Mouse (Mus musculus) CH12.LX (cell line): ENCODE measurements around the gene Mybphl. TPM values are rescaled to one million over a fixed set of nuclear protein-coding genes. Genes with fewer than 3 reads are reported as not detected.

Experiments used
- DNase-seq: peaks from one replicate; pipeline ENCODE4 v3.0.0-alpha.2; 2013; ENCODE audit errors: extremely low read depth
- H3K27ac ChIP-seq: 2 replicates; pipeline ENCODE4 v1.5.1; 2012; ENCODE audit warnings: low read depth, mild to moderate bottlenecking, control low read depth, moderate library complexity; ENCODE audit not compliant: insufficient read depth
- H3K27me3 ChIP-seq: replicated peaks from 2 replicates; pipeline ENCODE3; 2012; ENCODE audit warnings: inconsistent platforms
- H3K36me3 ChIP-seq, 2 experiments: replicated peaks in 1 of 2; 2 replicates each; pipeline versions ENCODE3 to v1.6.1; 2012; ENCODE audit warnings: inconsistent platforms in 1 of 2, low read length in 1 of 2, mild to moderate bottlenecking in 1 of 2, mixed read lengths in 1 of 2, moderate library complexity in 1 of 2; ENCODE audit not compliant: control insufficient read depth in 1 of 2, insufficient read depth in 1 of 2
- H3K4me1 ChIP-seq, 2 experiments: 2 replicates each; pipeline ENCODE4 v1.6.1; 2012; ENCODE audit warnings: inconsistent platforms in 1 of 2, moderate library complexity in 1 of 2; ENCODE audit not compliant: insufficient read depth in 2 of 2, control insufficient read depth in 1 of 2
- H3K4me2 ChIP-seq: 2 replicates; pipeline ENCODE4 v1.6.1; 2012; ENCODE audit warnings: low read depth, mild to moderate bottlenecking, control low read depth; ENCODE audit not compliant: poor library complexity, insufficient read depth, severe bottlenecking
- H3K4me3 ChIP-seq, 3 experiments: fragments of 150-350 bp in 1 of 3; sonication (generic) in 1 of 3; replicated peaks in 1 of 3; 2 replicates each; pipeline versions ENCODE3 to v1.5.1; 2011 to 2012; ENCODE audit warnings: low read depth in 2 of 3, low read length in 2 of 3, mild to moderate bottlenecking in 2 of 3, moderate library complexity in 2 of 3, control low read depth in 1 of 3, improper control_type of control experiment in 1 of 3, inconsistent platforms in 1 of 3, mixed read lengths in 1 of 3; ENCODE audit not compliant: poor library complexity in 1 of 3
- H3K79me2 ChIP-seq: replicated peaks from 2 replicates; pipeline ENCODE4 v1.6.1; 2012; ENCODE audit warnings: mild to moderate bottlenecking, moderate library complexity; ENCODE audit not compliant: control insufficient read depth, poor library complexity, insufficient read depth, severe bottlenecking; ENCODE audit errors: extremely low read depth
- H3K9ac ChIP-seq: 2 replicates; pipeline ENCODE4 v1.6.1; 2012; ENCODE audit warnings: low read depth, mild to moderate bottlenecking, control low read depth, moderate library complexity; ENCODE audit not compliant: insufficient read depth
- H3K9me3 ChIP-seq: replicated peaks from 2 replicates; pipeline ENCODE3; 2012; ENCODE audit warnings: low read length, inconsistent platforms, mixed read lengths
- BHLHE40 ChIP-seq: IDR thresholded peaks from 2 replicates; pipeline ENCODE4 v1.6.1; 2011; ENCODE audit warnings: mild to moderate bottlenecking, low read depth, low read length, improper control_type of control experiment
- CHD1 ChIP-seq: IDR thresholded peaks from 2 replicates; pipeline ENCODE4 v1.6.1; 2012; ENCODE audit warnings: low read depth, low read length, improper control_type of control experiment, inconsistent platforms
- CHD2 ChIP-seq: IDR thresholded peaks from 2 replicates; pipeline ENCODE4 v1.6.1; 2011; ENCODE audit warnings: low read length, improper control_type of control experiment
- E2F4 ChIP-seq: IDR thresholded peaks from 2 replicates; pipeline ENCODE4 v1.6.1; 2011; ENCODE audit warnings: low read depth, low read length, improper control_type of control experiment; ENCODE audit not compliant: insufficient replicate concordance
- ETS1 ChIP-seq: conservative IDR thresholded peaks from 2 replicates; pipeline ENCODE4 v1.6.1; 2012; ENCODE audit warnings: low read depth, mild to moderate bottlenecking, inconsistent platforms, low read length, improper control_type of control experiment, moderate library complexity
- JUN ChIP-seq: IDR thresholded peaks from 2 replicates; pipeline ENCODE4 v1.6.1; 2011; ENCODE audit warnings: low read depth, mild to moderate bottlenecking, low read length, improper control_type of control experiment, moderate library complexity; ENCODE audit not compliant: insufficient read depth
- KAT2A ChIP-seq: IDR thresholded peaks from 2 replicates; pipeline ENCODE4 v1.6.1; 2012; ENCODE audit warnings: low read length, improper control_type of control experiment, inconsistent platforms; ENCODE audit not compliant: insufficient replicate concordance
- MAFK ChIP-seq: IDR thresholded peaks from 2 replicates; pipeline ENCODE4 v1.6.1; 2011; ENCODE audit warnings: low read length, improper control_type of control experiment; ENCODE audit not compliant: insufficient replicate concordance
- MAX ChIP-seq: IDR thresholded peaks from 2 replicates; pipeline ENCODE4 v1.6.1; 2011; ENCODE audit warnings: low read length, improper control_type of control experiment
- MAZ ChIP-seq: IDR thresholded peaks from 2 replicates; pipeline ENCODE4 v1.6.1; 2012; ENCODE audit warnings: low read depth, mild to moderate bottlenecking, inconsistent platforms, low read length, improper control_type of control experiment, moderate library complexity
- MEF2A ChIP-seq: IDR thresholded peaks from 2 replicates; pipeline ENCODE4 v1.6.1; 2014; ENCODE audit warnings: low read depth, mild to moderate bottlenecking, inconsistent platforms, low read length, improper control_type of control experiment, borderline replicate concordance
- MXI1 ChIP-seq: IDR thresholded peaks from 2 replicates; pipeline ENCODE4 v1.6.1; 2011; ENCODE audit warnings: mild to moderate bottlenecking, low read depth, low read length, improper control_type of control experiment
- NRF1 ChIP-seq: IDR thresholded peaks from 2 replicates; pipeline ENCODE4 v1.6.1; 2014; ENCODE audit warnings: low read depth, mild to moderate bottlenecking, inconsistent platforms, low read length, improper control_type of control experiment, moderate library complexity
- RAD21 ChIP-seq: IDR thresholded peaks from 2 replicates; pipeline ENCODE4 v1.6.1; 2011; ENCODE audit warnings: low read depth, mild to moderate bottlenecking, low read length, improper control_type of control experiment, moderate library complexity
- RCOR1 ChIP-seq: conservative IDR thresholded peaks from 2 replicates; pipeline ENCODE4 v1.6.1; 2012; ENCODE audit warnings: low read depth, mild to moderate bottlenecking, inconsistent platforms, low read length, improper control_type of control experiment
- SMC3 ChIP-seq: IDR thresholded peaks from 2 replicates; pipeline ENCODE4 v1.6.1; 2011; ENCODE audit warnings: low read depth, low read length, improper control_type of control experiment
- UBTF ChIP-seq: IDR thresholded peaks from 2 replicates; pipeline ENCODE4 v1.6.1; 2012; ENCODE audit warnings: low read depth, mild to moderate bottlenecking, inconsistent platforms, low read length, improper control_type of control experiment, moderate library complexity
- USF1 ChIP-seq: IDR thresholded peaks from 2 replicates; pipeline ENCODE4 v1.6.1; 2014; ENCODE audit warnings: low read depth, mild to moderate bottlenecking, inconsistent platforms, low read length, improper control_type of control experiment
- USF2 ChIP-seq: conservative IDR thresholded peaks from 2 replicates; pipeline ENCODE4 v1.6.1; 2011; ENCODE audit warnings: low read depth, low read length, improper control_type of control experiment
- ZC3H11A ChIP-seq: IDR thresholded peaks from 2 replicates; pipeline ENCODE4 v1.6.1; 2012; ENCODE audit warnings: low read depth, mild to moderate bottlenecking, inconsistent platforms, low read length, improper control_type of control experiment
- ZKSCAN1 ChIP-seq: IDR thresholded peaks from 2 replicates; pipeline ENCODE4 v1.6.1; 2012; ENCODE audit warnings: low read depth, inconsistent platforms, low read length, improper control_type of control experiment, borderline replicate concordance
- ZNF384 ChIP-seq: IDR thresholded peaks from 2 replicates; pipeline ENCODE4 v1.6.1; 2012; ENCODE audit warnings: low read depth, low read length, improper control_type of control experiment, inconsistent platforms
- dilution Hi-C: fragments of 300-500 bp; cut with MboI; formaldehyde crosslinking; loops from 2 replicates; pipeline ENCODE4 v1.14.3; 2020; ENCODE audit warnings: low sequenced_read_pairs; ENCODE audit not compliant: extremely low pct_unique_long_range_greater_than_20kb, extremely low pct_ligation_motif_present
- in situ Hi-C: fragments of 300-500 bp; cut with MboI; formaldehyde crosslinking; loops from 3 replicates; pipeline ENCODE4 v1.14.3; 2019; ENCODE audit warnings: low sequenced_read_pairs, low pct_ligation_motif_present, low pct_unique_long_range_greater_than_20kb, mixed read lengths
- polyA plus RNA-seq: library from polyadenylated mRNA; unstranded; fragments of >175 nt; gene quantifications from 2 replicates; pipeline ENCODE4 v1.2.1, GENCODE M21; 2012; ENCODE audit warnings: low read depth; ENCODE audit not compliant: insufficient read length
- total RNA-seq, 2 experiments: library from RNA; depleted of rRNA; stranded (reverse); fragments of 300-350 nt in 1 of 2; fragments of >200 nt in 1 of 2; gene quantifications; 2 replicates each; pipeline ENCODE4 v1.2.3; 2012 to 2014

Gene Mybphl
- total and polyA plus RNA-seq, 3 experiments, result not detected

- no peaks in the 10 kb centered on the region for H3K79me2 ChIP-seq
- H3K27ac ChIP-seq, result no peak overlapping the region
- no peak for DNase-seq
- no peak overlapping the region for H3K4me2 ChIP-seq
- no peak overlapping the region for H3K4me3 ChIP-seq
- H3K9ac ChIP-seq, result no peak overlapping the region
- H3K36me3 ChIP-seq, result no peaks in the 10 kb centered on the region
- in situ Hi-C loops, result loop anchor here (25.0 kb wide), 1 partner anchor 381 kb away; no protein-coding TSS in a partner anchor
- peaks cover 0 to 13% of the 10 kb centered on the region in 2 experiments; a peak in 3 of 4 replicates for H3K4me1 ChIP-seq
- no peaks in the 10 kb centered on the region for H3K9me3 ChIP-seq
- TF ChIP-seq MAZ (no peak), KAT2A (no peak), RAD21 (no peak), CHD2 (no peak), ZNF384 (no peak)
- H3K27me3 ChIP-seq, result peaks cover 83% of the 10 kb centered on the region
- dilution Hi-C loops, result no loop called here
Observed at GRCm38 (mm10) chr3:108406306-108406885, 41.7 kb downstream of the Mybphl start.

GRCm38 (mm10) chr3:108408517-108409008 lies 43.9 kb downstream of the Mybphl start:
- Histone ChIP-seq H3K4me1 (peaks cover 0 to 8% of the 10 kb centered on the region in 2 experiments; a peak in 1 of 4 replicates), H3K9me3 (peaks cover 11% of the 10 kb centered on the region)
- in situ Hi-C loops, result loop anchor here (25.0 kb wide), 1 partner anchor 379 kb away; no protein-coding TSS in a partner anchor
- TF ChIP-seq KAT2A, result no peak
- TF ChIP-seq RAD21, result no peak
- no peak for TF ChIP-seq MAFK
- TF ChIP-seq CHD1, result no peak
- TF ChIP-seq NRF1, result no peak
- no peak for TF ChIP-seq MXI1
- no peak for TF ChIP-seq USF1
- no peak for TF ChIP-seq ZC3H11A
- TF ChIP-seq USF2, result no peak
- no peak for TF ChIP-seq ZKSCAN1
- TF ChIP-seq ETS1, result no peak
- no peak for TF ChIP-seq SMC3
- TF ChIP-seq E2F4, result no peak
- no peak for TF ChIP-seq MAX
- TF ChIP-seq MEF2A, result no peak
- no peak for TF ChIP-seq RCOR1
- no peak for TF ChIP-seq BHLHE40
- TF ChIP-seq JUN, result no peak
- TF ChIP-seq UBTF, result no peak
- TF ChIP-seq, all 38 proteins: peak for 0
- dilution Hi-C loops, result no loop called here
- DNase-seq, result no peak
- H3K36me3 ChIP-seq, result no peaks in the 10 kb centered on the region
- H3K9ac ChIP-seq, result no peak overlapping the region
- no peak overlapping the region for H3K27ac ChIP-seq
- H3K79me2 ChIP-seq, result no peaks in the 10 kb centered on the region
- no peak overlapping the region for H3K4me2 ChIP-seq
- peaks cover 69% of the 10 kb centered on the region for H3K27me3 ChIP-seq
- no peak overlapping the region for H3K4me3 ChIP-seq
